ENCODE assay signal across 8 mouse cellular contexts in the genomic region with DNA sequence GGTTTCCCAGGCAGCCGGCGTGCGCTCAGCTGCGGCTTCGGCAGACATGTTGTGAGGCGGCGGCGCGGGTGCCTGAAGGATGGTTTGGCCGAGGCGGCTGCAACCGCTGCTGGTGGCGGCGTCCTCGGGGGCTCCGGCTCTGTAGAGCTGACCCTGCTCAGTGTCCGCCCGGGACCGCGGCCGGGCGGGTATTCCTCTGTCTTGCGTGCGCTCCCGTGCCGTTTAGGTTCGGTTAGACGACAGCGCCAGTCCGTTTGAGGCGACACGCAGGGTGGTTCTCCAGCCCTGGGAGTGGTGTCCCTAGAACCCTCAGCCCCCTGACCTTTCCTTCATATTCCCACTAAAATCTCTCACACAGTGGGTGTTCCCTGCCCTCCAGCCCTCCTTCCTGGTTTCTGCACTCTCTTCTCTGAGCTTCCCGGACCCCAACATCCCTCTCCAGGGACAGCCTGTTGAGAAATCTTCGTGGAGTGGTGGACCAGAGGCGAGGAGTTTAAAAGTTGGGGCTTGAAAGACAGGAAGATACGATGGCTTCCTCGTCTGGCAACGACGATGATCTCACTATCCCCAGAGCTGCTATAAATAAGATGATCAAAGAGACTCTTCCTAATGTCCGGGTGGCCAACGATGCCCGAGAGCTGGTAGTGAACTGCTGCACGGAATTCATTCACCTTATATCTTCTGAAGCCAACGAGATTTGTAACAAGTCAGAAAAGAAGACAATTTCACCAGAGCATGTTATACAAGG. TPM values are rescaled to one million over a fixed set of nuclear protein-coding genes. Genes with fewer than 3 reads are reported as not detected.
DNase-seq lines count a peak whose midpoint lies in the region; ATAC-seq and TF ChIP-seq lines count a peak whose summit lies in the region.

No protein-coding gene starts in this region.

- H3K27ac ChIP-seq in forebrain, embryonic 13.5 days = peak overlapping the region; percentile 93
- peak overlapping the region; percentile 93 for H3K27ac ChIP-seq in limb, embryonic 13.5 days

- H3K79me2 ChIP-seq in myocyte (ENCODE audit: control insufficient read depth, insufficient read depth) = peaks cover 50% of the 10 kb centered on the region

- no peaks in the 10 kb centered on the region for H3K9me3 ChIP-seq in forebrain, embryonic 13.5 days (replicated peaks)
- no peaks in the 10 kb centered on the region for H3K9me3 ChIP-seq in limb, embryonic 13.5 days

- H3K36me3 ChIP-seq in forebrain, embryonic 13.5 days (ENCODE audit: poor library complexity, severe bottlenecking) = peaks cover 5% of the 10 kb centered on the region
- H3K36me3 ChIP-seq in limb, embryonic 13.5 days = peaks cover 13% of the 10 kb centered on the region
- H3K36me3 ChIP-seq in myocyte (ENCODE audit: control insufficient read depth, insufficient read depth) = no peaks in the 10 kb centered on the region

- no peak for TF ChIP-seq POLR2A in myocyte (IDR thresholded peaks at IDR 0.05; ENCODE audit: insufficient read length, low read depth)

- H3K27me3 ChIP-seq in forebrain, embryonic 13.5 days = no peaks in the 10 kb centered on the region
- no peaks in the 10 kb centered on the region for H3K27me3 ChIP-seq in limb, embryonic 13.5 days
- H3K27me3 ChIP-seq in myocyte (ENCODE audit: control insufficient read depth, insufficient read depth, insufficient read length) = no peaks in the 10 kb centered on the region

- peak overlapping the region; percentile 84 for H3ac ChIP-seq in myocyte (ENCODE audit: control insufficient read depth, insufficient read length)

- H3K4me2 ChIP-seq in forebrain, embryonic 13.5 days = peak overlapping the region; percentile 96
- H3K4me2 ChIP-seq in limb, embryonic 13.5 days (replicated peaks) = peak overlapping the region; percentile 94
- peak overlapping the region; percentile 100 for H3K4me2 ChIP-seq in myocyte (ENCODE audit: low read depth)

- H3K9ac ChIP-seq in forebrain, embryonic 13.5 days = peak overlapping the region; percentile 98
- peak overlapping the region; percentile 97 for H3K9ac ChIP-seq in limb, embryonic 13.5 days

- no peak; the same call in 1 of the 2 replicates for ATAC-seq in forebrain, embryonic 13.5 days
- ATAC-seq in limb, embryonic 13.5 days (ENCODE audit: low FRiP score, low read depth) = no peak

- peaks cover 39% of the 10 kb centered on the region for H3K4me1 ChIP-seq in forebrain, embryonic 13.5 days
- H3K4me1 ChIP-seq in limb, embryonic 13.5 days = peaks cover 27% of the 10 kb centered on the region

- H3K4me3 ChIP-seq in forebrain, embryonic 13.5 days = peak overlapping the region; percentile 95
- peak overlapping the region; percentile 95 for H3K4me3 ChIP-seq in limb, embryonic 13.5 days
- H3K4me3 ChIP-seq in myocyte = peak overlapping the region; percentile 87

- peak; percentile 4 for DNase-seq in retina, adult 2 months (ENCODE audit: low read depth, low spot score)
- no peak for DNase-seq in retina, postnatal 1 day
- DNase-seq in adipocyte (ENCODE audit: low spot score) = peak; percentile 41
- DNase-seq in cerebellum, adult 9-11 months = no peak
- no peak for DNase-seq in thymus, postnatal 14 days

- under 1% methylated on average over 44 of the region's 44 CpGs for WGBS in forebrain, embryonic 13.5 days
- under 1% methylated on average over 44 of the region's 44 CpGs for WGBS in limb, embryonic 13.5 days

TF ChIP-seq in myocyte, 11 proteins besides CTCF, POLR2A, EP300 and RAD21:
- TF ChIP-seq CEBPB (IDR thresholded peaks at IDR 0.05; ENCODE audit: insufficient read depth, poor library complexity, severe bottlenecking) (no peak), MAX (IDR thresholded peaks at IDR 0.05; ENCODE audit: low read depth) (no peak)

RNA-seq across cellular contexts. Expression of gene Dr1, which starts 0.5 kb away (rescaled TPM):
- 47.0 and 48.8 TPM in 2 replicates for polyA plus RNA-seq in forebrain, embryonic 13.5 days (2015; fragmentation: Nextera tagmentation; extraction: Ambion mirVana)
- polyA plus RNA-seq in limb, embryonic 13.5 days (2015; fragmentation: Nextera tagmentation; extraction: Ambion mirVana) = 47.5 and 48.9 TPM in 2 replicates
- 15.1 TPM for polyA plus RNA-seq in myocyte (2012; fragmentation: generic; extraction: Trizol)

RNA-seq across cellular contexts. Expression of gene Pigg, which starts 43.2 kb away (rescaled TPM):
- 6.0 and 6.7 TPM in 2 replicates for polyA plus RNA-seq in forebrain, embryonic 13.5 days (2015; fragmentation: Nextera tagmentation; extraction: Ambion mirVana)
- 4.6 and 5.1 TPM in 2 replicates for polyA plus RNA-seq in limb, embryonic 13.5 days (2015; fragmentation: Nextera tagmentation; extraction: Ambion mirVana)
- 1.8 TPM for polyA plus RNA-seq in myocyte (2012; fragmentation: generic; extraction: Trizol)

Comparison
In these comparisons a context has a peak if more than half of its experiments do, and no peak if none do; other contexts are left out.
1. DNase-seq: peak in retina, adult 2 months (single experiment) and adipocyte (single experiment); none in retina, postnatal 1 day (single experiment), cerebellum, adult 9-11 months (single experiment) and thymus, postnatal 14 days (single experiment).
2. Peak in every context shown above with its lines, with median percentiles within 50 percentile points of each other: H3K4me2 ChIP-seq and H3K4me3 ChIP-seq.